Mouse (Mus musculus): ENCODE data around the gene Gm45808.

DNA sequence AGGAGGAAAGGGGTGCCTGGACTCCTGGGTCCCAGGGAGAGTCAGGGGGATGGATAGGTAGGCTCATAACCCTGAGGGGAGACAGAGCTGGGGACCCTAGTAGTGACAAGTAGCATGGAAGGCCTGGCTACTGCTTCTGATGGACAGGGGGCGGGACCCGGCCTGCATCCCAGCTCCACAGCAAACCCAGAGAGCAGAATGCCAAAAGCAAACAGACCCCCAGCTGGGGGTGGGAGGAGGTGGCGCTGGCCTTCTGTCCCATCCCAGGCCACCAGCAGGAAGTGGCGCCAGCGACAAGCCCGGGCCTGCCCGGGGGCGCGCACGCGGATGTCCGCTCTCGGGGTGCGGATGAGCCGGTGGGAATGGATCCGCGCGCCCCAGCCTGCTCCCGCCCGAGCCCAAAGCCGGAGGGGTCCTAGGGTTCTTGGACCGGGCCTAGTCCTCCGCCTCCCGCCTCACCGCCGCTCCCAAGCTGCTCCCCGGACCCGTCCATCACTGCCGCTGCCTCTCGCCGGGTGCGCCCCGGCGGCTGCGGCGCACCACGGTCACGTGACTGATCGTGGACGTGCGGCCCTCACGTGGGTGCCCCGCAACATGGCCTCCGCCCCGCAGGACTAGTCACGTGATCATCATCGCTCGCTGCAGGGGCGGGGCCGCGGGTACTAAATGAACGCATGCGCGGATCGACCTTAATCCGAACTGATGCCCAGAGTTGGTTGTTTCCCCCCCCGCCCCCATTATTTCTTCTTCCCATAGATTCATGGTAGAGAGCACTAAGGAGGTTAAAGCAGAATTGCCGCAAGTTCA, 20.1 kb downstream of the Gm45808 start, which contains the start of gene Bax:
- no peak for TF ChIP-seq CTCF (IDR thresholded peaks at IDR 0.05; ENCODE audit: control insufficient read depth, insufficient read depth, insufficient replicate concordance, low read depth, low read length)
- TF ChIP-seq POLR2A (IDR thresholded peaks at IDR 0.05; ENCODE audit: control insufficient read depth, low read depth, low read length), result peak; percentile 70
